Mouse (Mus musculus): ENCODE measurements at regions not wholly inside any gene's neighbourhood (a gene's known extent, or its start where the extent isn't known, plus 50 kb on each side); places are given as distances from the start of the nearest gene placed in this dataset.
A peak's percentile ranks its signal among the peaks of the same experiment; 100 is the strongest.

DNA sequence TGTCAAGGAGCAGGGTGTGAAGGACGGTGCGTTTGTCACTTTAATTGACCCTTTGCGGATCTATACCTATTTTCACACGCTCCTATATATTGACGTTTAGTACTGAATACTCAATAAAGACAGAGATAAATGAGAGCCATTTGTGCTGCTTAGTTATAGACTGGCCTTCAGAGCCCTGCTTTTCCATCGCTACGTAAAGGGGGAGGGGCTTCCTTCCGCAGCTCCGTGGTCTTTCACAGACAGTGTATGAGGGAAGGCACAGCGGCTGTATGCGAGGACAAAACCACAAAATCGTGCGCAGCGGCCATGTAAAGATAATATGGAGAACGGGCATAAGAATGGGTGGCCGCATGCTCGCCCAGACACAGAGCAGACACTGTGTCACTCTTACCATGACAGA, 58.4 kb upstream of the Pced1b start:
- DNase-seq (ENCODE audit: low spot score): no peak

DNA sequence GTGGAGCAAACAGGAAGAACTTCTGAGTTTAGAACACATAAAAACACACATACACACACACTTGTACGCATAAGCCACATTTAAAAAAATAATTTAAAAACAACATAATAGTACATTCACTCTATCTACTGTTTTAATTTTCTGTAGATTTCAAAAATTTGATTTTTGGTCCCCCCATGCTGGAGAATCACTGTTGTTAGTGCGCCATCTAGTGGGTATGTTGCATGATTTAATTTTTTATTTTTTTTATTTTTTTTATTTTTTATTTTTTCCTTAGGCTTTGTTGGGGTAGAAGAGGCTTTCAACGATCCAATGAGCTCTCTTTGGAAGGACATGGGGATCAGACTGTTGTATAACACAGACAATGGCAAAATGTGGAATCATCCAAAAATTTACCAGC, 59.1 kb upstream of the Pced1b start:
- no peak for DNase-seq (ENCODE audit: low spot score)

DNA sequence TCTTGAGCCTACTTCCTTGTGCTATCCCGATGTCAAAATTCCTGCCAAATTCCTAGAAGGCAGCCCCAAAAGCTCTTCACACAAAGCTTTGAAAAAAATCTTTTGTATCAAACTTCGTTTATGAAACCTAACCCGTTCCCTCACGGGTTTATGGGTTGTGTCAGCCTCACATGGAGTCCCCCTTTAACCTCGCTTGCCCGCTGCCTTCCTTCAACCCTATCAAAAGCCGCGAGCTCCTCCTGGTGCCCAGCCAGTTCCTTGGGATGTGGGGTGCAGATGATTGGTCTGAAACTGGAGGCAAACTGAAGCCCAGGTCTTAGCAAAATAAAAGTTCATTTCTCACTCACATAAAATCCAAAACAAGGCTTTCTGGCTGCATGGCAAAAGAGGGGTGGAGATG, 60.9 kb upstream of the Pced1b start:
- no peak for DNase-seq (ENCODE audit: low spot score)

- DNase-seq (ENCODE audit: low spot score): no peak
These were observed 64.3 kb upstream of the Pced1b start for GRCm38 (mm10) chr15:97182617-97183038.

DNA sequence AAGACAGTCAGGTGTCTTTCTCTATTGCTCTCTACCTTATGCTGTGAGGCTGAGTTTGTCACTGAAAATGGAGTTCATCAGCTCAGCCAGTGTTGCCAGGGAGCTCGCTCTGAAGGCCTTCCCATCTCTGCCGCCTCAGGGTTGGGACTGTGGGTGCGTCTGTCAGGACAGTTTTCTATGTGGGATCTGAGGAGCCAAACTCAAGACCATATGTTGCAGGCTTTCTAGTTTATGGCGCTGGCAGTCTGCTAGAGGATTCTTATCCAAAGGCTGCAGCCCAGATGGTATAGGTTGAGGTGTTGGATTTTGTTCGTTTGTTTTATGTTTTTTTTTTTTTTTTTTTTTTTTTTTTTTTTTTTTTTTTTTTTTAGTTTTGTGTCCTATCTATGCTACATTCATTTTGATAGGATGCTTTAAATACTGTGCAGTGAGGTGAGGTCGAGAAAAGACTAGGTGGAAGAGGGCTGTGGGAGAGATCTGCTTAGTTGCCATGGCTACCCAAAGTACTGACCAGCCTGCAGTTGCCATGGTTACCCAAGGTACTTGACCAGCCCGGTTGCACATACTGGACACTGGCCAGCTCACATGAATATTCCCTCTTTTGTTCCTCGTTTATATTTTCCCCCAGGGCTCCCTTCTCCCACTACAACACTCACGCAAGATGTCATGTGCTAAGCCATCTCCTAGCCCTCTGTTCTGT, 65.8 kb upstream of the Pced1b start:
- DNase-seq (ENCODE audit: low spot score): no peak

DNA sequence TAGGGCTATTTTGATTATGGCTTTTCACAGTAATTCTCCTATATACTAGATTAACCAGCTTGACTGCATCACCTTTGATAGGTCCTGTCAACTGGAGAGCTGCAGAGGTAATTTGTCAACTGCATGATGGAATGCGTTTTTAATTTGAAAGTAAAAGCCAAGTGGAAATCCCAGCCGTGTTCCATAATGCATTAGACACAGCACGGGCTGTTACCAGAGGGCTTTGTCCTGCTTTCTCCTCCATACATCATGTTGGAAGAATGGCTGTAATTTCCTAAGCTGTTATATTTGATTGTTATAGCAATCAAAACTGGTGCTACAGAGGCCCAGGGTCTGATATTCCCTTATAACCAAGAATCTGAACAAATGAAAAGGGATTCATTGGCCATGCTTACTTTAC, 68.6 kb upstream of the Pced1b start:
- no peak for DNase-seq (ENCODE audit: low spot score)

DNA sequence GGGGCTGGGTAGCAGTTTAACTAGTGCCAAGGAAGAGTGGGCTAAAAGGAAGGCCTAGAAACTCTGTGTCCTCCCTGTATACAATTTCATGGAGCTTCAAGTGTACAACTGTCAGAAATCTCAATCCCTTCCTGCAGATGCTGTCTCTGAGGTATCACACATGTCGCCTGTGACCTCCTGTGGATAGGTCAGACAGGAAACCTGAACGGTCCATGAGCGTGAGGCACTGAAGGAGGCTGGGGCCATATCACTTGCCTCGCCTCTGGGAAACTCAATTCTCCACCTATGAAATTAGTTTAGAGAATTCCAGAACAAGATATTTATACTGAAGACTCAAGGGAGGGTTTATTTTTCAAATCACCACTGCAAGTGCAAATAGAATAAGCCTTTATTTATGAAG, 69.1 kb upstream of the Pced1b start:
- no peak for DNase-seq (ENCODE audit: low spot score)

- DNase-seq (ENCODE audit: low spot score): peak; percentile 60
These were observed 71.9 kb upstream of the Pced1b start for GRCm38 (mm10) chr15:97174989-97175388.

- no peak for DNase-seq (ENCODE audit: low spot score)
These were observed 73.7 kb upstream of the Pced1b start for GRCm38 (mm10) chr15:97173233-97173632.

DNA sequence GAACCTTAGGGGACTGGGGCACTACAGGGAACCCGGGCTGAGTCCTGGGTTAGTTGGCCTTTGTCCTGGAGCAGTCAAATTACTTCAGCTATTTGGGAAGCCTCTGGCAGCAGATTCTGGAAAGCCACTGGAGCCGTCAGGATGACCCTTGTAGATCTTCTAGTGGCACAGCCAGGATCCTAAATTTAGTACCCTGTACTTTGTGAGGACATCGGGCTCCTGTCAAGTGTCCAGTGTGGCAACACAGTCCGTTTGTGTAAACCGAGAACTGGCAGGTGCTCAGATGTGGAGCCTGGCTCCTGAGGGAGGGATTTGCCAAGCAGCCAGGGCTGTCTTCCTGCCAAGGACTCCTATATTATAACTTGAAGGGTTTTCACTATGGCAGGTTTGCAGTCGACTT, 76.8 kb upstream of the Pced1b start:
- peak; percentile 29 for DNase-seq (ENCODE audit: low spot score)

GRCm38 (mm10) chr15:97169381-97169780, 77.5 kb upstream of the Pced1b start:
- DNase-seq (ENCODE audit: low spot score): no peak

- DNase-seq (ENCODE audit: low spot score): no peak
These were observed 79.8 kb upstream of the Pced1b start for GRCm38 (mm10) chr15:97167116-97167515.

- DNase-seq (ENCODE audit: low spot score): no peak
These were observed 82.3 kb upstream of the Pced1b start for GRCm38 (mm10) chr15:97164616-97165015.

GRCm38 (mm10) chr15:97163971-97164370, 82.9 kb upstream of the Pced1b start:
- no peak for DNase-seq (ENCODE audit: low spot score)

DNA sequence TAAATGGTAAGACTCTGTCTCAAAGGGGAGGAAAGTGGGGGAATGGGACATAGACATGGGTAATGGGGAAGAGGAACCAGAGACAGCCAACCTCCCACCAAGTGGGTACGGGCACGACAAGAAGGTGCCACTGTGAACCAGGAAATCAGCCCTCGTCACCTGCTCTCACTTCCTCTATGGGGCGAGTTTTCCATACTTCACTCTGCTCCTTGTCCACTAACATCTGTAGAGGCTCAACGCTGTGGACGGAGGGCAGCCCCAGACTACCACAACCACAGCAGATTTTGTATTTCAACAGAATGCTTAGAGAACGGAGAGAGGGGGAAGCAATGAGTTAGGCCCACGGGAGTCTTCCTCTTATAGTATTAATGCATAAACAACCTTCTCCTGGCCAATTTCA, 83.8 kb upstream of the Pced1b start:
- no peak for DNase-seq (ENCODE audit: low spot score)

DNA sequence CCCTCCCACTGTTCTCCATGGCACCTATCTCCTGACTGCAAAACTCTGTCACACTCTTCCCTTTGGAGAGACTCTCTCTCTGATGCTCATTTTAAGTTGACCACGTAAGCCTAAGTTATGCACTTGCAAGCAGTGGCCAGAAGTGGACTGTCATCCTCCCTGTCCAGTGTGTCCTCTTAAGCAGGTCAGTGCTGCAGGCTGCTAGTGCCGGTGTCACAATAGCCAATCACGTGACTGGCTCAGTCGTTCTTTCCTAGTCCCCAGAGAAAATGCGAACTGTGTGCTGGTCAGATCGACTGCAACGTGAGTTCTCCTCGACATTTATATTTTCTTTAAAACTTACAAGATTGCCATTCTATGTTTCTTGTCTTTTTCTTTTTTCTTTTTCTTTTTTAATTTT, 84.6 kb upstream of the Pced1b start:
- no peak for DNase-seq (ENCODE audit: low spot score)

- DNase-seq (ENCODE audit: low spot score): no peak
These were observed 85.4 kb upstream of the Pced1b start for GRCm38 (mm10) chr15:97161530-97161929.

- no peak for DNase-seq (ENCODE audit: low spot score)
These were observed 94.6 kb upstream of the Pced1b start for GRCm38 (mm10) chr15:97152354-97152753.

- no peak for DNase-seq (ENCODE audit: low spot score)
These were observed 95.1 kb upstream of the Pced1b start for GRCm38 (mm10) chr15:97151793-97152192.

GRCm38 (mm10) chr15:97150983-97151735, 95.4 kb upstream of the Slc38a4 start:
- DNase-seq (ENCODE audit: low spot score): no peak

DNA sequence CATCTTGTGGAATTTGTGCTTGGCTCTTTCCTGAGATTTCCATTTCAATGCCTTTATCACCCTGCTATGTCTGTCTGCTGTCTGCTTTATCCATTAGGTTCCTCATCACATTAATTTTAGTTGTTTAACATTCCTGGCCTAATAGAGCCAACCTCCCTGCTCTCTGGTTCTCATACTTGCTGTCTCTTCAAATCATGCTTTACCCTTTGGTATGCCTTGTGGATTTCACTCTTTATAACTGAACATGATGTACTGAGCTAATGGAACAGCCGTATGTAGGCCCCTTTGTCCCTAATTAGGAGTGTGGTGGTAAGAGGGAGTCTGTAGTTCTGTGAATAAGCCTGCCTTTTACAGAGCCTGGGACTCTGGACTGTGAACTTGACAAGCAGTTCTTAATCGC, 86.2 kb upstream of the Slc38a4 start:
- no peak for DNase-seq (ENCODE audit: low spot score)

- no peak for DNase-seq (ENCODE audit: low spot score)
These were observed 82.5 kb upstream of the Slc38a4 start for GRCm38 (mm10) chr15:97138265-97138664.

GRCm38 (mm10) chr15:97135291-97135690, 79.5 kb upstream of the Slc38a4 start:
- DNase-seq (ENCODE audit: low spot score): peak; percentile 65

DNA sequence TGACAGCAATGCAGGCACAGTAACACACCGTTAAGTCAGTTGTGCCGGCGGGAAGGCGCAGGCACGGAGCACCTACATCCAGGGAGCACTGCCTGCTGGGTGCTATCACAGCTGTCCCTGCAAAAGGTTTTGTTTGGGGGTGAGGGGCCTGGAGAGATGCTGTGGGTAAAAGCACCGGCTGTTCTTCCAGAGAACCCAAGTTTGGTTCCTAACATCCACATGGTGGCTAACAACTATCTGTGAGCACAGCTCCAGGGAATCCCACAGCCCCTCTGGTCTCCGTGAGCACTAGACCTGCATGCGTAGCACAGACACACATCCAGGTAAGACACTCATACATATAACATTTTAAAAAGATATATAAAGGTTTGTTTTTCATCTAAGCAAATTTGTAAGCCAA, 72.0 kb upstream of the Slc38a4 start:
- DNase-seq (ENCODE audit: low spot score): no peak
